Mouse (Mus musculus) heart, adult 2 months (tissue): ENCODE measurements around the gene Nhp2. TPM values are rescaled to one million over a fixed set of nuclear protein-coding genes. Genes with fewer than 3 reads are reported as not detected.

Experiments used
- DNase-seq, 2 experiments: peaks; one replicate each; pipeline ENCODE4 v3.0.0; 2021
- H3K27ac ChIP-seq: fragments of 200-600 bp; 2 replicates; pipeline ENCODE4 v1.8.1; 2022
- H3K27me3 ChIP-seq: fragments of 200-500 bp; 2 replicates; pipeline ENCODE4 v1.6.1; 2012; ENCODE audit warnings: mild to moderate bottlenecking, low read length, inconsistent platforms, mixed read lengths; ENCODE audit not compliant: control insufficient read depth, insufficient read depth
- H3K36me3 ChIP-seq: fragments of 200-500 bp; 2 replicates; pipeline ENCODE4 v1.6.1; 2012; ENCODE audit warnings: low read length, inconsistent platforms; ENCODE audit not compliant: control insufficient read depth, insufficient read depth
- H3K4me1 ChIP-seq: fragments of 200-500 bp; 2 replicates; pipeline ENCODE4 v1.6.1; 2011; ENCODE audit warnings: low read length; ENCODE audit not compliant: control insufficient read depth, insufficient read depth
- H3K4me3 ChIP-seq: fragments of 200-600 bp; 2 replicates; pipeline ENCODE4 v1.8.1; 2022
- H3K79me2 ChIP-seq: fragments of 200-500 bp; replicated peaks from 2 replicates; pipeline ENCODE4 v1.6.1; 2012; ENCODE audit warnings: mild to moderate bottlenecking, inconsistent platforms, low read length, moderate library complexity, mixed read lengths; ENCODE audit not compliant: control insufficient read depth, insufficient read depth
- H3K9ac ChIP-seq: fragments of 200-500 bp; 2 replicates; pipeline ENCODE4 v1.6.1; 2012; ENCODE audit warnings: low read depth, mild to moderate bottlenecking, control low read depth, inconsistent platforms, low read length, mixed read lengths
- CTCF ChIP-seq: fragments of 200-600 bp; IDR thresholded peaks from 2 replicates; pipeline ENCODE4 v1.8.1; 2022; ENCODE audit warnings: antibody characterized with exemption, mild to moderate bottlenecking, moderate library complexity
- EP300 ChIP-seq: fragments of 200-500 bp; IDR thresholded peaks from 2 replicates; pipeline ENCODE4 v1.6.1; 2011; ENCODE audit warnings: low read depth, low read length, control low read depth; ENCODE audit not compliant: insufficient read depth
- POLR2A ChIP-seq: fragments of 200-500 bp; IDR thresholded peaks from 2 replicates; pipeline ENCODE4 v1.6.1; 2011; ENCODE audit warnings: mild to moderate bottlenecking, low read depth, low read length, control low read depth; ENCODE audit not compliant: insufficient read depth
- WGBS: fragments of 180-500 bp; shearing (Covaris S2); methylation state at CpG from one replicate; pipeline ENCODE4 v1.1.7; 2018; 5-methylcytosine and 5-hydroxymethylcytosine counted together
- intact Hi-C: fragments of 180-260 bp; cut with DNase I; formaldehyde crosslinking; loops from one replicate; pipeline ENCODE4 v1.15.1; 2025
- polyA plus RNA-seq: library from polyadenylated mRNA; depleted of rRNA; stranded (reverse); fragments of >200 nt; gene quantifications from 2 replicates; pipeline ENCODE4 v1.2.3, GENCODE M21; 2012
- total RNA-seq, 2 experiments: library from RNA; stranded (reverse); gene quantifications; 2 replicates each; pipeline ENCODE4 v1.2.3; 2021

Nhp2 gene
- total and polyA plus RNA-seq, 3 experiments = 18.4 to 24.8 (median 19.0) TPM

GRCm38 (mm10) chr11:51590002-51590401, 29.5 kb upstream of the Nhp2 start:
- H3K36me3 ChIP-seq = peaks cover 3% of the 10 kb centered on the region
- H3K4me1 ChIP-seq = peaks cover 6% of the 10 kb centered on the region
- no peaks in the 10 kb centered on the region for H3K27me3 ChIP-seq
- no peaks in the 10 kb centered on the region; the same call in 1 of the 2 replicates for H3K79me2 ChIP-seq
- H3K4me3 ChIP-seq = no peak overlapping the region
- TF ChIP-seq POLR2A = no peak
- no peak for TF ChIP-seq EP300
- TF ChIP-seq CTCF = no peak
- no peak overlapping the region for H3K27ac ChIP-seq
- no peak overlapping the region for H3K9ac ChIP-seq
- intact Hi-C loops = no loop called here
- DNase-seq = no peak

- TF ChIP-seq CTCF (no peak), EP300 (no peak), POLR2A (no peak)
- intact Hi-C loops = no loop called here
- Histone ChIP-seq H3K4me3 (no peak overlapping the region), H3K4me1 (0 out of 2 replicates have a peak, but pooled peaks cover 1% of the 10 kb centered on the region), H3K9ac (no peak overlapping the region), H3K27me3 (no peaks in the 10 kb centered on the region), H3K36me3 (peaks cover 13% of the 10 kb centered on the region), H3K79me2 (no peaks in the 10 kb centered on the region; the same call in 1 of the 2 replicates), H3K27ac (no peak overlapping the region)
- no peak for DNase-seq
- 25% methylated on average over 7 of the region's 7 CpGs for whole genome bisulfite sequencing
These were observed 28.4 kb upstream of the Nhp2 start for GRCm38 (mm10) chr11:51591168-51591567.

GRCm38 (mm10) chr11:51591915-51592314, 27.6 kb upstream of the Nhp2 start:
- H3K4me1 ChIP-seq = 0 out of 2 replicates have a peak, but pooled peaks cover 1% of the 10 kb centered on the region
- TF ChIP-seq EP300 (no peak), CTCF (no peak), POLR2A (no peak)
- H3K4me3 ChIP-seq = no peak overlapping the region
- no peak for DNase-seq
- H3K27ac ChIP-seq = no peak overlapping the region
- WGBS = 83% methylated on average over 7 of the region's 7 CpGs
- H3K9ac ChIP-seq = no peak overlapping the region
- no peaks in the 10 kb centered on the region; the same call in 1 of the 2 replicates for H3K79me2 ChIP-seq
- intact Hi-C loops = no loop called here
- H3K36me3 ChIP-seq = peaks cover 16% of the 10 kb centered on the region
- no peaks in the 10 kb centered on the region for H3K27me3 ChIP-seq

- no peaks in the 10 kb centered on the region for H3K27me3 ChIP-seq
- WGBS = 88% methylated on average over 4 of the region's 4 CpGs
- TF ChIP-seq POLR2A (no peak), EP300 (no peak), CTCF (no peak)
- intact Hi-C loops = no loop called here
- H3K27ac ChIP-seq = no peak overlapping the region
- no peak for DNase-seq
- H3K79me2 ChIP-seq = no peaks in the 10 kb centered on the region; the same call in 1 of the 2 replicates
- 0 out of 2 replicates have a peak, but pooled peaks cover 1% of the 10 kb centered on the region for H3K4me1 ChIP-seq
- H3K9ac ChIP-seq = no peak overlapping the region
- no peak overlapping the region for H3K4me3 ChIP-seq
- peaks cover 18% of the 10 kb centered on the region for H3K36me3 ChIP-seq
These were observed 26.2 kb upstream of the Nhp2 start for GRCm38 (mm10) chr11:51593368-51593767.

- no peaks in the 10 kb centered on the region for H3K27me3 ChIP-seq
- no peaks in the 10 kb centered on the region; the same call in 1 of the 2 replicates for H3K79me2 ChIP-seq
- no peak overlapping the region for H3K4me3 ChIP-seq
- intact Hi-C loops = no loop called here
- H3K4me1 ChIP-seq = 0 out of 2 replicates have a peak, but pooled peaks cover 1% of the 10 kb centered on the region
- peaks cover 18% of the 10 kb centered on the region for H3K36me3 ChIP-seq
- TF ChIP-seq POLR2A (no peak), CTCF (no peak), EP300 (no peak)
- no peak overlapping the region for H3K27ac ChIP-seq
- WGBS = 90% methylated on average over 6 of the region's 6 CpGs
- no peak overlapping the region for H3K9ac ChIP-seq
- no peak for DNase-seq
These were observed 25.7 kb upstream of the Nhp2 start for GRCm38 (mm10) chr11:51593849-51594248.

GRCm38 (mm10) chr11:51594715-51595350, 24.7 kb upstream of the Nhp2 start:
- Histone ChIP-seq H3K27ac (no peak overlapping the region), H3K9ac (no peak overlapping the region), H3K4me3 (no peak overlapping the region), H3K4me1 (0 out of 2 replicates have a peak, but pooled peaks cover 1% of the 10 kb centered on the region), H3K36me3 (peaks cover 25% of the 10 kb centered on the region), H3K27me3 (no peaks in the 10 kb centered on the region), H3K79me2 (no peaks in the 10 kb centered on the region; the same call in 1 of the 2 replicates)
- 40% methylated on average over 3 of the region's 3 CpGs for WGBS
- TF ChIP-seq POLR2A (no peak), EP300 (no peak), CTCF (no peak)
- intact Hi-C loops = no loop called here
- DNase-seq = no peak
